Mouse (Mus musculus) adrenal gland, postnatal 36 days (tissue): ENCODE data around the gene Hsd17b14. TPM values are rescaled to one million over a fixed set of nuclear protein-coding genes. Genes with fewer than 3 reads are reported as not detected.

ENCODE experiments used
- DNase-seq, 2 experiments: peaks; one replicate each; pipeline ENCODE4 v3.0.0; 2021; ENCODE audit warnings: mixed read lengths in 1 of 2
- total RNA-seq, 2 experiments: library from RNA; stranded (reverse); gene quantifications; 2 replicates each; pipeline ENCODE4 v1.2.3; 2021

The Hsd17b14 gene
- total RNA-seq, 2 experiments from 2014 or later: 0.56 to 1.2 TPM

DNA sequence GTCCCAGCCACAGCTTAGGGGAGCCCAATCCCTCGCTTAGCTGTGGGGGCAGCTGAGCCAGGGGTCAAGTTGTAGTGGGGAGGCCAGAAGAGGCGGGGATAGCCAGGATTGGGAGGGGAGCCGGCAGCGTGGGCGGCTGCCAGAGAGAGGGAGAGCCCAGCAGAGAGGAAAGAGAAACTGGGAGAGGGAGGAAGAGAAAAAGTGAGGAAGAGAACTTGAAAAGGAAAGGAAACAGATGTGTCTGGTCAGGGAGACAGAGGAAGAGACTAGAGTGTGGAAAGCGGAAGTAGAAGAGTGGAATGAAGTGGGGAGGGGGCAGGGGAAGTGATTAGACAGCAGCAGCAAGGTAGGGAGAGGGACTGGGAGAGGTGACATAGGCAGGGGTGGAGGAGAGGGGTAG lies 25.2 kb upstream of the Hsd17b14 start:
- no peak for DNase-seq

DNA sequence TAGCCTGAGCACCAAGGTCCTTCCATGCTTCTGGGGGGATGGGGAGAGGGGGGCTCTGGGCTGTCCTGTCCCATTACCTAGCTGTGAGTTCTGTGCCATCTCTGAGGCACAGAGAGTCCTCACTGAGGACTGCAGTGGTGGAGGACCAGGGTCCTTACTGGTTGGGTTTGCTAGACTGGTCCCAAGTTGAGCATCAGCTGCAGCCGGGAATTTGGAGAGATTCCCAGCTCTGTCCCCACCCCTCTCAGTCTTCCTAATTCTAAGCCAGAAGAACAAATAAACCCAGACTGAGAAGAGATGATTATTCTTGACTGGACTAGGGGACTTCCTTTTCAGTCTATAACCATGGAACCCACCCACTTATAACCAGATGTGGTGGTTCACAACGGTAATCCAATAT lies 24.1 kb upstream of the Hsd17b14 start:
- DNase-seq: no peak

DNA sequence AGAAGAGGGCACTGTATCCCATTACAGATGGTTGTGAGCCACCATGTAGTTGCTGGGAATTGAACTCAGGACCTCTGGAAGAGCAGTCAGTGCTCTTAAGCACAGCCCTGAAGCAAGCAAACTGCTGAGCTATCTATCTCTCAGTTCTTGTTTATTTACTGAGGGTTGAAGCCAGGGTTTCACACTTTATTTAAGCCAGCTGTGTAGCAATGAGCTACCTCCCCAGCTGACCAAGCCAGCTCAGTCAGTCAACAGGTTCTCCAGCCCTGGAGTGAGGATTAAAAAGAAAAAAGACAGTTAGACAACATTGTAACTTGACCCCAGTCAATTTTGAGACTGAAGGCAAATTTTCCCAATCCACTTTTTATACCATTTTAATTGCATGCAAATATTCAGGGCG lies 19.0 kb upstream of the Hsd17b14 start:
- DNase-seq: no peak

DNA sequence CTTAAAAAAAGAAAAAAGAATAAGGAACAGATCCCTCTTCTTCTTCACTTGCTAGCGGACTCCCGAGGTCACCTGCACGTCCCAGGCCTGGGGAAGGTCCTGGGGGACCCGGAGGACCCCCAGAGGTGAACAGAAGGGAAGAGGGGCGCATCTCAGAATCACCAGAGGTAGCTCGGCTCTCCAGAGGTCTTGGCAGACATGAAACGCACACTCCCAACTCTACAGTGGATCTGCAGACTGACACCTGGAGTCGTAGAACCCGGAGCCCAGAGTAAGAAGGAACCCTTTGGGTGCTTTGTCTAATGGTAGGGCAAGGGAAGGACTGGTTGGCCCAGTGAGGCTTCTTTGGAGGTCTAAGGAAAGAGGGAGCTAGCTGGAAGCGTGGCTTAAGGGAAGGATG lies 17.1 kb upstream of the Hsd17b14 start:
- DNase-seq: no peak

DNA sequence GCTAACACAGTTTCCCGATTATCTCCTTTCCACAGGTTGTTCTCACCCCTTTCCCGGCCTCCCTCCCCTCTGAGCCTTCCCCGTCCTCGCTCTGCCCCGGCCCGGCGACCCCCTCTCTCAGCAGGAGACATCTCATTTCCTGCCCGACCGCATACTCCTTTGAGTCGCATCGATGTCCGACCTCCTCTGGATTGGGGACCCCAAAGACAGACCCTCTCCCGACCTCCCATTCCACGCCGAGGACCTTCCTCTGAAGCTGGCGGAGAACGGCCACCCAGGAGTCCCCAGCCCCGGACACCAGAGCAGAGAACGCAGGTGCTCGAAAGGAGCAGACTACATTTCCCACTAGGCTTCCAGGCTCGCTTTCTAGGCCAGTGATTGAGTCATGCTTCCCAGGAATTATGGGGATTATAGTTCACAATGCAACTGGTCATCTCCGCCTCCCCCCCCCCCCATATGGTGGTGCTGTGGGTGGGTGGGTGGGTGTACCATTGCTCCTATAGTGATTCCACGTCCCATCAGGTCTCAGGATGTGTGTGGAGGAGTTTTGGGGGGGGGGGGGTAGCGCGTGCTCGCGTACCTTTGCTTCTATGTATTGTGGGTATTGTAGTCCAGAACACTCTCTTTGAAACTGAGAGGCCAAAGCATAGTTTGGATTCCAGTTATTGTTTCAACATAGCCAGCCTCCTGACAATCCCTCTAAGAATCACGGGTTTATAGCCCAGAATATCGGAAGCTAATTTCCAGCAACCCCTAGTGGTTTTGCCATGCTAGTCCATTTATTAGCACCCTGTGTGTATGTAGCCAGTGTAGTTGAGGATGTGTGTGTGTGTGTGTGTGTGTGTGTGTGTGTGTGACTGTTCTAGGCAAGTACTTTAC lies 16.3 kb upstream of the Hsd17b14 start:
- DNase-seq: peak; percentile 50 to 64

DNA sequence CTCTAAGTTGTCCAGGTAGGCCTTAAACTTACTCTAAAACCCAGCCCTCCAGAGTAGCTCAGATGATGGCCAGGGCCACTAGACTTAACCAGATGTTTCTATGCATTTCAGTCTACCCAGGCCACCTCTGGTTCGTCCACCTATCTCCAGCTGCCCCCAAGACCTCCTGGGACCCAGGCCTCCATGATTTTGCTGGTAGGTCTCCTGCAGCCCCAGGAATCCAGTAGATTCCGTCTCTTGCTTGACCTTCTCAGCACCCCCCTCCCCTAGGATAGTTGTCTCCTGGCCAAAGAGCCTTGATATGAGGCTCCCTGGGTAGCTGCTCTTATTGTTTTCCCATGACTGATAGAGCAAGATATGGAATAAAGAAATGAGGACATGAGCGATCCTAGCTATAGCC lies 15.6 kb upstream of the Hsd17b14 start:
- no peak for DNase-seq

DNA sequence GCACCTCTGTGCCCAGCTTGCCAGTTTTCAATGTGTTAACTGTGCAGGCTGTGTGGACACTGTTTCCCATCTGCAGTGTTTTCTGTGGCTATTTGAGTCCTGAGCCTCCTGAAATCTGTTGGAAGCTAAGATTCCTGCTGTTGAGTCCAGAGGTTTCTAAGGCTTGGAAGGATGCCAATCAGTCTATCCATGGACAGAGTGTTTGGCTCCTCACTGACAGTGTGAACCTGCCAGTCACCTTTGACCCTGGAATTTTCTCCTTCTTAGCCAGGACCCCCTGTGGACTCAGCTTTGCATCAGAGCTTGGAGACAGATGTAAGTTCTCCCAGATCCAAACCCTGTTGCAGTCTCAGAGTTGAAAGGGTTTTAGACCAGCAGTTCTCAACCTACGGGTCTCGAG lies 14.5 kb upstream of the Hsd17b14 start:
- DNase-seq: no peak

DNA sequence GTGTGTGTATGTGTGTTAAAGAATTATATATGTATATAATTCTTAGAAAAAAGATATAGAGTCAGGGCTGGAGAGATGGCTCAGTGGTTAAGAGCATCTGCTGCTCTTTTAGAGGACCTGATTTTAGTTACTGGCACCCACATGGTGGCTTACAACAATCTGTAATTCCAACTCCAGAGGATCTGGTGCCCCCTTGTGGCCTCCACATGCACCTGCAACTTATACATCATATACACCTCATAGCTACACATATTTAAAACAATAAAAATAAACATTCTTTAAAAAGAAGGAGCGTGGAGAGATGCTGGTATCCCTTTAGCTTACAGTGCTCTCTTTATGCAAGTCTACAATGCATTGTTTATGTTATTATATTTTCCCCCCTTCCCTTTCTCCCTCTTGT lies 10.2 kb upstream of the Hsd17b14 start:
- no peak for DNase-seq

DNA sequence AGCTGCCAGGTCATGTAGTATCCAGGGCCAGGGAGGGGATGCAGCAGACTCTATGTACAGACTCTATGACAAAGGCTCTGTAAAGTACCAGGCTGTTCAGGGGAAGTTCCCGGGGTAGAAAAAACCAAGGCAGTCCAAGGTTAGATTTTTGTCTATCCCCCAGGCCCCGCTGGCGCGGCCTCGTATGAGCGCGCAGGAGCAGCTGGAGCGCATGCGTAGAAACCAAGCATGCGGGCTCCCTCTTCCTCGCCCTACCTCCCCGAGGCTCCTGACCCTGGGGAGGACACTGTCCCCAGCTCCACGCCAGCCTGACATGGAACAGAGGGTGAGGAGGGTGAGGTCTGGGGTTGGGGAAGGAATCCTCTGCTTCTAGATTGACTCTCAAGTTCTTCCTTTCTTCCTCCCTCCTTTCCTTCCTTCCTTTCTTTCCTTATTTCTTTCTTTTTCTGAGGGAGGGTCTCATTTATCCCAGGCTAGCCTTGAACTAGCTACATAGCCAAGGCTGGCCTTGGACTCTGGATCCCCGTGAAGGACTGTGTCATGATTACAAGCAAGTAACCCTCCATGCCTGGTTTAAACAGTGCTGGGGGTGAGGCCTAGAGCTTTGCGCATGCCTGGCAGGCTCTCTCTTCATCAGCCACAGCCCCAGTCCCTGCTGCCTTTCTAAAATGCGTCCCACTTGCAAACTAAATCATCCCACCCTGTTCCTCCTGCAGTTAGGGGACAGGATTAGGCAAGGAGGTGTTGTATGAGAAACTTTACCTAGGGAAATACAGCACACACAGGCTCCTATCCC lies 4.9 kb upstream of the Hsd17b14 start:
- DNase-seq: peak; percentile 53 to 59

DNA sequence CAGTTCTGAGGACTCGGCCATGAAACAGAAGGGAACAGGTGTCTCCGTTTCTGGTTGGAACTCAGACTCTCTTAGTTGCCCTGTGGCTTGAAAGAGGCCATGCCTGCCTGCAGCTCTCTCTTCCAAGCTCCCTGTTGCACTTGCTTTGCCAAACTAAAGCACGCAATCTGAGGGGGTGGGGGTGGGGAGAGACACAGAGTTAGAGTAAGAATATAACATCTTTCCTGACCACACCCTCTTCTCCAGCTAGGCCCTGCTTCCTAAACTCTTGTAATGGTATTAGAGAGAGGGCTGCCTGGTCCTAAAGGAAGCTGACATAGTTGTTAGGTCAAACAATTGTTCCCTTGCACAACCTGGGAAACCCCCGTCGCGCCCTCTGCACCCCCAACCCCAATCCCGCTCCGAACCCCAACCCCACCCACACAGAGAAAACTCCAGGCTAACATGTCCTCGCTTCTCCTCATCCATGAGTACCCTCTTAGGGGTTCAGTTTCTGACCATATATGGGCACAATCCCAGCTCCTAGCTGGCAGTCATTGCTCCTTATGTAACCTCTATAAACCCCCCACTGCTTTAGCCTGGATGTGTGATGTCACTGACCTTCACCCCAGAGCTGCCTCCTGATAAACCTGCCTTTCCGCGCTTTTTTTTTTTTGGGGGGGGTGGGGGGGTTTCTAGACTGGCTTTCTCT lies 3.7 kb upstream of the Hsd17b14 start:
- no peak for DNase-seq

DNA sequence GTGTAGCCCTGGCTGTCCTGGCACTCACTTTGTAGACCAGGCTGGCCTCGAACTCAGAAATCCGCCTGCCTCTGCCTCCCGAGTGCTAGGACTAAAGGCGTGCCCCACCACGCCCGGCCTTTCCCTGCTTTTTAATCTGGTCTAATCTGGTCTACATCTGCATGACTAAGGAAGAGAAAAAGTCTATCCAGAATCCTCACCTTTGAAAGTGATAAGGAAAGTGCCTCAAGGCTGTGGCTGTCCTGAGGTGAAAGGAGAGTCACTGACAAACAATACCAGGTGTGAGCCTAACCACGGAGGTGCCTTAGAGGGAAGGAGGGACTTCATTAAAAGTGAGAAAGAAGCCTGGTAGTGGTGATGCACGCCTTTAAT lies 3.2 kb upstream of the Hsd17b14 start:
- no peak for DNase-seq

DNA sequence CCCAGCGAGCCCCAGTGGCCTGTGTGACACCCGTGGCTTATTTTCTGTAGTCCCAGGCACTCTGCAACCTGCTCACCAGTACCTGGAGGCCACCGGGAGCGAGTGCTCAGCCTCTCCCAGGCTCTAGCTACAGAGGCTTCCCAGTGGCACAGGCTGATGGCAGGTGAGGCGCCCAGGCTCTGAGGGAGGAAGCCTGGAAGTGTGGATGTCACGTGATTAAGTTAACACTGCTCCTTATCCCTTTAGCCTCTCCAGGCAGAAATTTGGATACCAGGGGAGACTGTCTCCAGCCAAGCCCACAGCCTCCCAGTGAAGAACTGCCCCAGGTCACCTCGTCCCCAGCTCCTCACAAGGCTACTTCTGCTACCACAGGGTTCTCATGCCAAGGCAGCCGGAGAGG lies 1.2 kb upstream of the Hsd17b14 start:
- no peak for DNase-seq

DNA sequence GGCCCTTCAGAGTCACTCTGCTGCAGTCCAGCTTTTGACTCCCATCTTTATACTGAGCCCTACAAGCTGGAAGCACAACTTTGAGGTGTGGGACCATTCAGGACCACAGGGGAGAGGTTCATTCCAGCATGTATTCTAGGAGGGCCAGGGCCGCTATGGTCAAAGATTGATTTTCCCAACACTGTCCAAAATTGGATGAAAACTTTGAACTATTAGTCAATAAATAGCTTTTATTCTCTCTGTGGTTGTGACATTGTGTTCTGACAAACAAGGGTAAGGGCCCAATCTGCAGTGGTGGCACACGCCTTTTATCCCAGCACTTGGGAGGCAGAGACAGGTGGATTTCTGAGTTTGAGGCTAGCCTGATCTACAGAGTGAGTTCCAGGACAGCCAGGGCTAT lies 703 bp upstream of the Hsd17b14 start:
- DNase-seq: no peak

DNA sequence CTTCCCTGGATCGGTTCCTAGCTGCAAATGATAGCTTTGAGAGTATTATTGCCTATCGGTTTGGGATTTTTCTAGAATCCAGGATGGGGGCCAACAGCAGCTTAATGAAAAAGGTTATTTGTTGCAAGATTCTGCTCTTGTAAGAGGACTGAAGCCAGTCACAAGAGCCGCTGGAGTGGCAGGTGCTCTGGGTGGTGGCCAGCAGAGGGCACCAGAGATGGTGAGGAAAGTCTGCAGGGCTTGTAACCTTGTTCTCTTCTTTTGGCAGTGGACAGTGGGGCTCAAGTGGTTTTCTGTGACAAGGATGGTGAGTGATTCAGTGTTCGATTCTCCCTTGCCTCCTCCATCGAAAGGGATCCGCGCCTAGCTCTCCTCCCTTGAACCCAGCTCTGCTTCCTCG lies 1.1 kb downstream of the Hsd17b14 start:
- DNase-seq: peak; percentile 89 to 92

DNA sequence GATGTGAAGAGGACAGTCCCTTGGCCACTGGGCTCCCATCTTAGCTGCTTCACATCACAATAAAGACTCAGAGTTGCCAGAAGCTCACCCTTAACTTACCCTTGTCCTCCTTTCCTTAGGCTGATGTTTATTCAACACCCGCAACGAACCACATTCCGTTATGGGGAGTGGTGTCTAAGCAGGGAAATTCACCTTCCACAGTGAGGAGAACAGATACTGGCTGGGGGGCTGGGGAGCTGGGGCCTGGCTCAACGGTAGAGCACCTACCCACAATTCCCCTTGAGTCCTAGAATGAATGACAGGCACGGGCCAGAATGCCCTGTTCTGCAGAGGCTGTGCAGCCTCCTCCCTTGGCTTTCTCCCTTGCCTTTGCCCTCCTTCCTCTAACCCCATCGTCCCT lies 4.2 kb downstream of the Hsd17b14 start:
- no peak for DNase-seq

DNA sequence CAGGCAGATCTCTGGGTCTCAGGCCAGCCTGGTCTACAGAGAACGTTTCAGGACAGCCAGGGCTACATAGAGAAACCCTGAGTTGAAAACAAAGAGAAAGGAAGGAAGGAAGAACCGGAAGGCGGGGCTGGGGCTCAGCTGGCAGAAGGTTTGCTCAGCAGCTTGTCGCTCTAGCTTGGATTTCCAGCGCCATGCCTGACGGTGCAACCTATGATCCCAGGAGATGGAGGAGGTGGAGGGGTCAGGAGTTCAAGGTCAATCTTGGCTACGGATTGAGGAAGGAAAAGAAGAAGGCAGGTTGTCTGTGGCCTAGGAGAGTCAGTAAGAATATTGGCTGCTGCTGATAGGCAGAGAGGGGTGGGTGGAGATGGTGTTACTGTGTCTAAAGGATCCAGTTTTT lies 5.5 kb downstream of the Hsd17b14 start:
- no peak for DNase-seq

DNA sequence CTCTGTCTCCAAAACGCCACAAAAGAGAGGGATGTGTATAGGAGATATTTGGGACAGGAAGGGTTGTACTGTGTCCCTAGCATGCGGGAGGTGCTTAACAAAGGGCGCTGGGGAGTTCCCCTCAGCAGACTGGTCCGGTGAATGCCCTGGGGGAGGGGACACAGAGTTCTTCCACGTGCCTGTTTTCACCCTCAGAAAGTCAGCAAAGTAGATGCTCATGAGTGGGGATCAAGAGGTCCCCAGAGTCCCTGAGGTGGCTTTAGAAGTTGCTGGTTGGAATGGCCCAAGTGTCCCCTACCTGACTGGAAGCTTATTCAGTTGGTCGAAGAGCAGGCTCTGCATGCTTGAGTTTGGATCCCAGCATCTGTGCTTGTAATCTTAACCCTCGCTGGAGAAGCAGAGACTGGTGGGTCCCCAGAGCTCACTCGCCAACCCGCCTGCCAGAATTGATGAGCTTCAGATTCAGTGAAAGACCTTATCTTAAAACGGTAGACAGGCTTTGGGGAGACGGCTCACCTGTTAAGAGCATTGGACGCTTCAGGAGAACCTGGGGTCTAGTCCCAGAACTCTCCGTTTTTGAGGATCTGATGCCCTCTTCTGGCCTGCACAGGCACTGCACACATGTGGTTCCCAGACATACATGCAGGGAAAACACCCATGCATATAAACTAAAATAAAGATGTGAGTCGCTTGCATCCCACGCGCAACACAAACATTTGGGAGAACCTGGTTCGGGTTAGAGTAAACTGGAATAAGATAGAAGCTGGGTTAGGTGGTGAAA lies 6.3 kb downstream of the Hsd17b14 start:
- DNase-seq: peak; percentile 78 to 79

DNA sequence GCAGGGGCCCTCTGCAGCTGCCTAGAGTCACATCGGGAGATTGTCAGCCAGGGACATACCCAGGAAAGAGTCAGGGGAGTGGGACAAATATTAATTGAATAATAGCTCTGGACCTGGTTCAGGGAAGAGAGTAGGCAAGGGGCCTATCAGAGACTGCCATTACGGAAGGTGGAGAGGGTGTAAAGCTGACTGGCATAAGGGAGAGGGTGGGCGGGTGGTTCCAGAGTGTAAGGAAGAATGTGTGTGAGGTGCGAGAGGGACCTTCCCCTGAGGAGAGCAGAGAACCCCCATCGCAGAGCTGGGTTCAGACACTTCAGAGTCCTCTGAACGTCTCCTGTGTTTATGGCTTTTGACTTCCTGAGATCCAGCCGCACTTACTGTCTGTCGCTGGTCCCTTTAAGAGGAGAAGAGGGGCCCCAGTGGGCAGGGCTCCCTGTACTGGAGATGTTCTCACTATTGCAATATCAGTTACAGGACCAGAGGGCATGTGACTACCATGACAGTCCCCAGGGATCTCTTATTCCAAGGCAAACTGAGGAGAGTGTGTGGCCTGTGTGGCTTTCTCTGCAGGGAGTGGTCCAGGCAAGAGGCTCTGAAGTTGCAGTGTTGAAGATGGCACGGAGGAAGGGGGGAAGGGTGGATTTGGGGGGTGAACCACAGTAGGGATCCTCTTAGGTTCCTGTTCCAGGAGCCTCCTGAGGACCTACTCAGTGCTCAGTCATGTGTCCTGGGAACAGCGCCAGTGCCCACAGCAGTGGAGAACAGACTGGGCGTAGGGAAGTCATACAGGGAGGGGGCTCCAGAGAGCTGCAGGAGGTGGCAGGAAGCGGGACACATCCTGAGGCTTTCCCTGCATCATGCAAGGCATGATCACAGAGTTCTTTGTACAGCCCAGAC lies 7.2 kb downstream of the Hsd17b14 start:
- DNase-seq: peak in 1 of 2 experiments; percentile 38

DNA sequence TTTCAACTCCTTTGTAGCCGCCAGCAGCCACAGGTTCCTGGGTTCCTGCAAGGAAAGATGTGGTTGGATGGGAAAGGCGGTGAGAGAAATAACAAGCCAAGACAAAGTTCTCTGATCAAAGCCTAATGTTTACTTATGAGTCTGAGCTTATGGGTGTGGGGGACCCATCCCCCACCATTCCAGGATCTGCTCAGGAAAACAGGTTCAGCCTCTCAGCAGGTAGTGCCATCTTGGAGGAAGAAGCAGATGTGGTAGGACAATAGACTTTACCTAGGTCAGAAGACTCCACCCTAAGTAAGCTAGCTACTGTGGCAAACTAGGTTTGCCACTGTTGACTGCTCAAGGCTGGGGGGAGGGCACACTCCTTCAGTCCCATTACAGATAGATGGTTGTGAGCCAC lies 10.1 kb downstream of the Hsd17b14 start:
- no peak for DNase-seq

DNA sequence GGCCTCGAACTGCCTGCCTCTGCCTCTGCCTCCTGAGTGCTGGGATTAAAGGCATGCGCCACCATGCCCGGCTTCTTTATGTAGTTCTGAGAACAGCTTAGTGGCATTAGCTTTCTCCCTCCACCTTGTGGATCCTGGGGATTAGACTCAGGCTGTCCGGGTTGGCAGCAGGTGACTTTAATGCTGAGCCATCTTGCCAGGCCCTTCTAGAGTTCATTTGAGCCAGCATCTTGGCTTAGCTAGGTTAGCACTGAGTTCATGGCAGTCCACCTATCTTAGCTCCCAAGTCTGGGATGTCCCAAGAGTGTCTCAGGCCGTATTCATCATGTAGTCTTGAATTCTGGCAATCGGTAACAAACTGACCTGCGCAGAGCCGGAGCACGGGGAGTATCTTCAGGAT lies 10.8 kb downstream of the Hsd17b14 start:
- DNase-seq: no peak
